Mouse (Mus musculus) myocyte (in vitro differentiated cells): ENCODE data around the gene Mag.

ENCODE experiments used
- E2F4 ChIP-seq: IDR thresholded peaks from one replicate; pipeline ENCODE4 v1.6.1; 2011; ENCODE audit warnings: mild to moderate bottlenecking, control low read depth, moderate library complexity; ENCODE audit not compliant: insufficient read depth
- MAX ChIP-seq: IDR thresholded peaks from one replicate; pipeline ENCODE4 v1.6.1; 2011; ENCODE audit warnings: low read depth, mild to moderate bottlenecking, control low read depth
- MYOD1 ChIP-seq, 3 experiments: IDR thresholded peaks; one replicate each; pipeline ENCODE4 v1.6.1; 2011; ENCODE audit warnings: control low read depth in 2 of 3, low read depth in 2 of 3, mild to moderate bottlenecking in 2 of 3, moderate library complexity in 1 of 3; ENCODE audit not compliant: insufficient read length in 2 of 3, control insufficient read depth in 1 of 3
- POLR2A ChIP-seq: IDR thresholded peaks from one replicate; pipeline ENCODE4 v1.6.1; 2011; ENCODE audit warnings: low read depth, mild to moderate bottlenecking, control low read depth, moderate library complexity; ENCODE audit not compliant: insufficient read length
- POLR2AphosphoS2 ChIP-seq: IDR thresholded peaks from one replicate; pipeline ENCODE4 v1.6.1; 2011; ENCODE audit warnings: low read depth, control low read depth; ENCODE audit not compliant: insufficient read length
- REST ChIP-seq: IDR thresholded peaks from one replicate; pipeline ENCODE4 v1.6.1; 2011; ENCODE audit warnings: mild to moderate bottlenecking, control low read depth, moderate library complexity; ENCODE audit not compliant: insufficient read depth, insufficient read length
- SRF ChIP-seq: IDR thresholded peaks from one replicate; pipeline ENCODE4 v1.6.1; 2011; ENCODE audit warnings: low read depth; ENCODE audit not compliant: control insufficient read depth, insufficient read length
- TCF3 ChIP-seq: IDR thresholded peaks from one replicate; pipeline ENCODE4 v1.6.1; 2011; ENCODE audit warnings: low read depth, control low read depth; ENCODE audit not compliant: insufficient read length

DNA sequence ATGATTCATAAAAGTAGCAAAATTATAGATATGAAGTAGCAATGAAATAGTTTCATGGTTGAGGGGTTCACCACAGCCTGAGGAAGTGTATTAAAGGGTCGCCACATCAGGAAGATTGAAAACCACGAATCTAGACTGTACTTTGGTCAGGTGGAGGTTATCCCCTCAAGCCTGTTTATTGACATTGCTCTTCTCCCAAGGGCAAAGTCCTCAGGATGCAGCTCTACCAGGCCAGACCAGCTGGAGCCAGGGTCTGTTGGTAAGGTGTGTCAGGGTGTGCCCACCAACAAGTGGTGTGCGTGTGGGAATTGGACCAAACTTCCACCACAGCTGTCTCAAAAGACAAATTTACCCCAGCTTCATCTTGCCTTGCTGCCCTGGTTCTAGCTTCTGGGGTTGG lies 19.5 kb downstream of the Mag start:
- TF ChIP-seq POLR2A (no peak), E2F4 (no peak), MYOD1 (IDR thresholded peaks at IDR 0.05; ENCODE audit: control insufficient read depth in 1 of 3, insufficient read length in 2 of 3, low read depth in 2 of 3) (no peak), MAX (no peak), TCF3 (no peak), POLR2AphosphoS2 (no peak), SRF (no peak), REST (no peak)
